Mouse (Mus musculus) testis, adult 2 months (tissue): ENCODE data around the gene G3bp1.

ENCODE experiments used
- CTCF ChIP-seq: fragments of 200-500 bp; IDR thresholded peaks from 2 replicates; pipeline ENCODE4 v1.5.1; 2012; ENCODE audit warnings: low read depth, mild to moderate bottlenecking, inconsistent platforms, low read length, moderate library complexity; ENCODE audit not compliant: control insufficient read depth, insufficient read depth, insufficient replicate concordance
- POLR2A ChIP-seq: fragments of 200-500 bp; IDR thresholded peaks from 2 replicates; pipeline ENCODE4 v1.6.1; 2012; ENCODE audit warnings: low read depth, mild to moderate bottlenecking, inconsistent platforms, low read length, moderate library complexity; ENCODE audit not compliant: control insufficient read depth

DNA sequence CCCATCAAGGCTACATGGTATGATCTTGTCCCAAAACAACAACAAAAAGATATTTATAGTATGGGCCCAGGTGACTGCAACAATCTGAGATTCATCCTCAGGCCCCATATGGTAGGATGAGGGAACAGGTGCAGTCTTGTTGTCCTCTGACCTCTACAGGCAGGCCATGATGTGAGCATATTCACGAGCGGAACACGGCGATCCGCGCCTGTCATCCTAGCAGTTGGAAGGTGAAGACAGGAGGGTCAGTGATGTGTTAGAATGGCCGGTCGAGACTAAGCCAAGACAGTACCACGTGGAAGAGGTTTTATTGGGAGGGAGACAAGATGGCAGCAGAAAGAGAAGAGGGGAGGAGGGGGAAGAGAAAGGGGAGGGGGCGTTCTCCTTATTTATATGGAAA lies 4.8 kb upstream of the G3bp1 start:
- TF ChIP-seq CTCF (no peak), POLR2A (no peak)
